Mouse (Mus musculus): Measurements from ENCODE around the gene Ppm1l.

The Ppm1l gene

GRCm38 (mm10) chr3:69440761-69441160, 124.1 kb downstream of the Ppm1l start:
- DNase-seq (ENCODE audit: low spot score) = no peak

- DNase-seq (ENCODE audit: low spot score) = no peak
These were observed 130.3 kb downstream of the Ppm1l start for GRCm38 (mm10) chr3:69446989-69447388.

- DNase-seq (ENCODE audit: low spot score) = no peak
These were observed 132.4 kb downstream of the Ppm1l start for GRCm38 (mm10) chr3:69449041-69449440.

GRCm38 (mm10) chr3:69454330-69454729, 137.7 kb downstream of the Ppm1l start:
- no peak for DNase-seq (ENCODE audit: low spot score)

- DNase-seq (ENCODE audit: low spot score) = no peak
These were observed 139.4 kb downstream of the Ppm1l start for GRCm38 (mm10) chr3:69456071-69456470.

GRCm38 (mm10) chr3:69458756-69459155, 142.1 kb downstream of the Ppm1l start:
- no peak for DNase-seq (ENCODE audit: low spot score)

- no peak for DNase-seq (ENCODE audit: low spot score)
These were observed 145.3 kb downstream of the Ppm1l start for GRCm38 (mm10) chr3:69461956-69462355.

- no peak for DNase-seq (ENCODE audit: low spot score)
These were observed 149.1 kb downstream of the Ppm1l start for GRCm38 (mm10) chr3:69465751-69466150.

- DNase-seq (ENCODE audit: low spot score) = no peak
These were observed 151.8 kb downstream of the Ppm1l start for GRCm38 (mm10) chr3:69468280-69469008.

- DNase-seq (ENCODE audit: low spot score) = no peak
These were observed 152.9 kb downstream of the Ppm1l start for GRCm38 (mm10) chr3:69469463-69470141.

- no peak for DNase-seq (ENCODE audit: low spot score)
These were observed 153.6 kb downstream of the Ppm1l start for GRCm38 (mm10) chr3:69470142-69470796.

- DNase-seq (ENCODE audit: low spot score) = no peak
These were observed 159.3 kb downstream of the Ppm1l start for GRCm38 (mm10) chr3:69475850-69476450.

- DNase-seq (ENCODE audit: low spot score) = no peak
These were observed 163.3 kb downstream of the Ppm1l start for GRCm38 (mm10) chr3:69479937-69480336.

- DNase-seq (ENCODE audit: low spot score) = peak; percentile 24
These were observed 165.2 kb downstream of the Ppm1l start for GRCm38 (mm10) chr3:69481835-69482234.

GRCm38 (mm10) chr3:69484006-69484574, 167.4 kb downstream of the Ppm1l start:
- DNase-seq (ENCODE audit: low spot score) = no peak

- no peak for DNase-seq (ENCODE audit: low spot score)
These were observed 167.9 kb downstream of the Ppm1l start for GRCm38 (mm10) chr3:69484582-69484981.

- DNase-seq (ENCODE audit: low spot score) = no peak
These were observed 168.7 kb downstream of the Ppm1l start for GRCm38 (mm10) chr3:69485347-69485746.

- no peak for DNase-seq (ENCODE audit: low spot score)
These were observed 169.1 kb downstream of the Ppm1l start for GRCm38 (mm10) chr3:69485756-69486155.

- no peak for DNase-seq (ENCODE audit: low spot score)
These were observed 170.8 kb downstream of the Ppm1l start for GRCm38 (mm10) chr3:69487471-69487870.

GRCm38 (mm10) chr3:69489669-69490068, 173.0 kb downstream of the Ppm1l start:
- DNase-seq (ENCODE audit: low spot score) = no peak

GRCm38 (mm10) chr3:69490981-69491681, 174.5 kb downstream of the Ppm1l start:
- no peak for DNase-seq (ENCODE audit: low spot score)

Measured in ovary, postnatal 10 days (tissue).